Mouse (Mus musculus) spleen, adult 2 months (tissue): Measurements from ENCODE around the gene Lect2.

Experiments used
- CTCF ChIP-seq: fragments of 200-500 bp; IDR thresholded peaks from 2 replicates; pipeline ENCODE4 v1.5.1; 2011; ENCODE audit warnings: mild to moderate bottlenecking, inconsistent platforms; ENCODE audit not compliant: insufficient read depth, insufficient read length, insufficient replicate concordance; ENCODE audit errors: extremely low read depth
- POLR2A ChIP-seq: fragments of 200-500 bp; IDR thresholded peaks from 2 replicates; pipeline ENCODE4 v1.6.1; 2011; ENCODE audit warnings: low read depth, low read length, inconsistent platforms

- TF ChIP-seq CTCF (no peak), POLR2A (no peak)
Measured at GRCm38 (mm10) chr13:56566336-56566735, 18.0 kb upstream of the Lect2 start.
